Mouse (Mus musculus) neural tube, embryonic 13.5 days (tissue): ENCODE measurements around the gene Aco1. TPM values are rescaled to one million over a fixed set of nuclear protein-coding genes. Genes with fewer than 3 reads are reported as not detected.

Experiments used
- ATAC-seq: fragments of 200-750 bp; cut with Nextera tagmentation; 2 replicates; pipeline ENCODE4 v1.8.0; 2017; ENCODE audit warnings: low read depth, mild to moderate bottlenecking, moderate TSS enrichment, moderate library complexity
- H3K27ac ChIP-seq: fragments of 300-500 bp; sonication (generic); replicated peaks from 2 replicates; pipeline ENCODE4 v1.5.1; 2015; ENCODE audit warnings: moderate library complexity, mild to moderate bottlenecking, inconsistent platforms
- H3K27me3 ChIP-seq: fragments of 300-500 bp; sonication (generic); 2 replicates; pipeline ENCODE4 v1.6.1; 2015; ENCODE audit warnings: mild to moderate bottlenecking, inconsistent platforms
- H3K36me3 ChIP-seq: fragments of 300-500 bp; sonication (generic); 2 replicates; pipeline ENCODE4 v1.6.1; 2015; ENCODE audit warnings: mild to moderate bottlenecking, inconsistent platforms
- H3K4me1 ChIP-seq: fragments of 300-500 bp; sonication (generic); replicated peaks from 2 replicates; pipeline ENCODE4 v1.6.1; 2015; ENCODE audit warnings: inconsistent platforms
- H3K4me2 ChIP-seq: fragments of 300-500 bp; sonication (generic); 2 replicates; pipeline ENCODE4 v1.6.1; 2015; ENCODE audit warnings: inconsistent platforms, mild to moderate bottlenecking, moderate library complexity
- H3K4me3 ChIP-seq: fragments of 300-500 bp; sonication (generic); 2 replicates; pipeline ENCODE4 v1.5.1; 2015; ENCODE audit warnings: mild to moderate bottlenecking, inconsistent platforms
- H3K9ac ChIP-seq: fragments of 300-500 bp; sonication (generic); 2 replicates; pipeline ENCODE4 v1.6.1; 2015; ENCODE audit warnings: moderate library complexity, mild to moderate bottlenecking, inconsistent platforms
- H3K9me3 ChIP-seq: fragments of 300-500 bp; sonication (generic); 2 replicates; pipeline ENCODE4 v1.6.1; 2016; ENCODE audit warnings: inconsistent platforms
- WGBS: fragments of 180-500 bp; shearing (Covaris S2); methylation state at CpG from one replicate; pipeline ENCODE4 v1.1.7; 2015; 5-methylcytosine and 5-hydroxymethylcytosine counted together
- polyA plus RNA-seq: library from polyadenylated mRNA; unstranded; fragments of >200 nt; fragmentation: Nextera tagmentation; extraction: Ambion mirVana; gene quantifications from 2 replicates; pipeline ENCODE4 v1.2.1, GENCODE M21; 2015

Aco1 gene
- polyA plus RNA-seq, 1 experiment from 2014 or later: 47.6 TPM

- Histone ChIP-seq H3K9ac (no peak overlapping the region), H3K4me2 (no peak overlapping the region), H3K9me3 (no peaks in the 10 kb centered on the region), H3K27me3 (no peaks in the 10 kb centered on the region), H3K27ac (no peak overlapping the region), H3K36me3 (peaks cover 90% of the 10 kb centered on the region), H3K4me3 (no peak overlapping the region), H3K4me1 (no peaks in the 10 kb centered on the region)
- 80% methylated on average over 2 of the region's 2 CpGs for WGBS
- ATAC-seq: no peak
These were observed 49.4 kb downstream of the Aco1 start for GRCm38 (mm10) chr4:40192246-40192645.

GRCm38 (mm10) chr4:40193461-40193860 is 50.6 kb downstream of the Aco1 start:
- WGBS: 79% methylated on average over 9 of the region's 9 CpGs
- no peaks in the 10 kb centered on the region for H3K9me3 ChIP-seq
- peaks cover 90% of the 10 kb centered on the region for H3K36me3 ChIP-seq
- H3K4me2 ChIP-seq: no peak overlapping the region
- no peak overlapping the region for H3K4me3 ChIP-seq
- no peak overlapping the region for H3K27ac ChIP-seq
- H3K27me3 ChIP-seq: no peaks in the 10 kb centered on the region
- no peaks in the 10 kb centered on the region for H3K4me1 ChIP-seq
- ATAC-seq: no peak
- no peak overlapping the region for H3K9ac ChIP-seq

- Histone ChIP-seq H3K4me2 (no peak overlapping the region), H3K4me3 (no peak overlapping the region), H3K27me3 (no peaks in the 10 kb centered on the region), H3K4me1 (no peaks in the 10 kb centered on the region), H3K9me3 (no peaks in the 10 kb centered on the region), H3K9ac (no peak overlapping the region), H3K36me3 (peaks cover 82% of the 10 kb centered on the region), H3K27ac (no peak overlapping the region)
- ATAC-seq: no peak
- 88% methylated on average over 2 of the region's 2 CpGs for WGBS
These were observed 52.5 kb downstream of the Aco1 start for GRCm38 (mm10) chr4:40195336-40195735.

- no peaks in the 10 kb centered on the region for H3K4me1 ChIP-seq
- H3K4me3 ChIP-seq: no peak overlapping the region
- no peaks in the 10 kb centered on the region for H3K27me3 ChIP-seq
- no peak for ATAC-seq
- no peak overlapping the region for H3K27ac ChIP-seq
- H3K9me3 ChIP-seq: no peaks in the 10 kb centered on the region
- 95% methylated on average over 6 of the region's 6 CpGs for WGBS
- peaks cover 46% of the 10 kb centered on the region for H3K36me3 ChIP-seq
- no peak overlapping the region for H3K4me2 ChIP-seq
- no peak overlapping the region for H3K9ac ChIP-seq
These were observed 59.3 kb downstream of the Aco1 start for GRCm38 (mm10) chr4:40202205-40202604.

GRCm38 (mm10) chr4:40204374-40204773 is 61.5 kb downstream of the Aco1 start:
- H3K36me3 ChIP-seq: peaks cover 25% of the 10 kb centered on the region
- WGBS: 93% methylated on average over 3 of the region's 3 CpGs
- no peaks in the 10 kb centered on the region for H3K4me1 ChIP-seq
- ATAC-seq: no peak
- H3K9me3 ChIP-seq: no peaks in the 10 kb centered on the region
- H3K27ac ChIP-seq: no peak overlapping the region
- H3K27me3 ChIP-seq: no peaks in the 10 kb centered on the region
- no peak overlapping the region for H3K4me2 ChIP-seq
- H3K4me3 ChIP-seq: no peak overlapping the region
- no peak overlapping the region for H3K9ac ChIP-seq

GRCm38 (mm10) chr4:40205231-40205903 is 62.5 kb downstream of the Aco1 start:
- no peaks in the 10 kb centered on the region for H3K27me3 ChIP-seq
- no peak overlapping the region for H3K9ac ChIP-seq
- no peaks in the 10 kb centered on the region for H3K4me1 ChIP-seq
- no peak overlapping the region for H3K27ac ChIP-seq
- H3K4me2 ChIP-seq: no peak overlapping the region
- H3K9me3 ChIP-seq: no peaks in the 10 kb centered on the region
- H3K4me3 ChIP-seq: no peak overlapping the region
- ATAC-seq: no peak
- H3K36me3 ChIP-seq: peaks cover 23% of the 10 kb centered on the region
- 92% methylated on average over 22 of the region's 22 CpGs for WGBS

- Histone ChIP-seq H3K36me3 (peaks cover 14% of the 10 kb centered on the region), H3K4me3 (no peak overlapping the region), H3K27ac (no peak overlapping the region), H3K9ac (no peak overlapping the region), H3K4me1 (no peaks in the 10 kb centered on the region), H3K27me3 (no peaks in the 10 kb centered on the region), H3K9me3 (no peaks in the 10 kb centered on the region), H3K4me2 (no peak overlapping the region)
- WGBS: 65% methylated on average over 5 of the region's 5 CpGs
- ATAC-seq: no peak
These were observed 64.8 kb downstream of the Aco1 start for GRCm38 (mm10) chr4:40207701-40208100.

- ATAC-seq: no peak
- no peak overlapping the region for H3K4me2 ChIP-seq
- H3K9me3 ChIP-seq: no peaks in the 10 kb centered on the region
- H3K9ac ChIP-seq: no peak overlapping the region
- no peak overlapping the region for H3K4me3 ChIP-seq
- no peaks in the 10 kb centered on the region for H3K27me3 ChIP-seq
- H3K36me3 ChIP-seq: no peaks in the 10 kb centered on the region
- 86% methylated on average over 4 of the region's 6 CpGs for WGBS
- H3K4me1 ChIP-seq: no peaks in the 10 kb centered on the region
- no peak overlapping the region for H3K27ac ChIP-seq
These were observed 69.3 kb downstream of the Aco1 start for GRCm38 (mm10) chr4:40212177-40212576.

- Histone ChIP-seq H3K9me3 (no peaks in the 10 kb centered on the region), H3K27me3 (peaks cover 10% of the 10 kb centered on the region; the same call in 1 of the 2 replicates), H3K36me3 (no peaks in the 10 kb centered on the region), H3K4me1 (peaks cover 16% of the 10 kb centered on the region), H3K4me2 (no peak overlapping the region), H3K27ac (no peak overlapping the region), H3K4me3 (no peak overlapping the region), H3K9ac (no peak overlapping the region)
- 70% methylated on average over 3 of the region's 3 CpGs for WGBS
- ATAC-seq: no peak
These were observed 75.0 kb downstream of the Aco1 start for GRCm38 (mm10) chr4:40217910-40218309.

GRCm38 (mm10) chr4:40218382-40218781 is 75.5 kb downstream of the Aco1 start:
- Histone ChIP-seq H3K9me3 (no peaks in the 10 kb centered on the region), H3K36me3 (no peaks in the 10 kb centered on the region), H3K4me1 (peaks cover 16% of the 10 kb centered on the region), H3K4me3 (no peak overlapping the region), H3K4me2 (no peak overlapping the region), H3K27me3 (peaks cover 10% of the 10 kb centered on the region; the same call in 1 of the 2 replicates), H3K27ac (no peak overlapping the region), H3K9ac (no peak overlapping the region)
- 68% methylated on average over 7 of the region's 7 CpGs for WGBS
- no peak for ATAC-seq

- Histone ChIP-seq H3K27me3 (peaks cover 10% of the 10 kb centered on the region; the same call in 1 of the 2 replicates), H3K9me3 (no peaks in the 10 kb centered on the region), H3K4me3 (no peak overlapping the region), H3K4me2 (peak overlapping the region; percentile 32), H3K27ac (no peak overlapping the region), H3K9ac (no peak overlapping the region), H3K4me1 (peaks cover 16% of the 10 kb centered on the region), H3K36me3 (no peaks in the 10 kb centered on the region)
- WGBS: 25% methylated on average over 12 of the region's 12 CpGs
- ATAC-seq: no peak
These were observed 77.6 kb downstream of the Aco1 start for GRCm38 (mm10) chr4:40220437-40220836.

- WGBS: 26% methylated on average over 14 of the region's 14 CpGs
- H3K36me3 ChIP-seq: no peaks in the 10 kb centered on the region
- ATAC-seq: no peak
- peak overlapping the region; percentile 32; the same call in 1 of the 2 replicates for H3K4me2 ChIP-seq
- peaks cover 16% of the 10 kb centered on the region for H3K4me1 ChIP-seq
- no peak overlapping the region for H3K4me3 ChIP-seq
- H3K27ac ChIP-seq: no peak overlapping the region
- peaks cover 10% of the 10 kb centered on the region; the same call in 1 of the 2 replicates for H3K27me3 ChIP-seq
- no peaks in the 10 kb centered on the region for H3K9me3 ChIP-seq
- H3K9ac ChIP-seq: no peak overlapping the region
These were observed 78.3 kb downstream of the Aco1 start for GRCm38 (mm10) chr4:40221004-40221760.
